Mouse (Mus musculus): ENCODE results near the gene Myh6. TPM values are rescaled to one million over a fixed set of nuclear protein-coding genes. Genes with fewer than 3 reads are reported as not detected.
"Not testable (repeated sequence)": the region's sequence is repeated elsewhere in the genome, so short reads cannot be mapped to it uniquely, and the experiment has no call there.

Gene Myh6
- total RNA-seq, 2 experiments from 2014 or later = 112 to 118 TPM

- DNase-seq (ENCODE audit: low spot score in 2 of 2) = no peak
Measured at GRCm38 (mm10) chr14:54995457-54996138, 28.9 kb upstream of the Myh6 start.

GRCm38 (mm10) chr14:54994869-54995186 is 28.1 kb upstream of the Myh6 start:
- DNase-seq (ENCODE audit: low spot score in 2 of 2) = no peak

- no peak for DNase-seq (ENCODE audit: low spot score in 2 of 2)
Measured at GRCm38 (mm10) chr14:54994136-54994868, 27.6 kb upstream of the Myh6 start, which contains the start of gene Myh7. Gene Myh7, minus strand, starts transcription at chr14:54994626.

GRCm38 (mm10) chr14:54993636-54994035 is 26.9 kb upstream of the Myh6 start:
- no peak for DNase-seq (ENCODE audit: low spot score in 2 of 2)

GRCm38 (mm10) chr14:54992196-54992595 is 25.5 kb upstream of the Myh6 start:
- no peak for DNase-seq (ENCODE audit: low spot score in 2 of 2)

GRCm38 (mm10) chr14:54989886-54990441 is 23.2 kb upstream of the Myh6 start:
- no peak for DNase-seq (ENCODE audit: low spot score in 2 of 2)

GRCm38 (mm10) chr14:54988882-54989281 is 22.2 kb upstream of the Myh6 start:
- no peak for DNase-seq (ENCODE audit: low spot score in 2 of 2)

- DNase-seq (ENCODE audit: low spot score in 2 of 2) = not testable (repeated sequence)
Measured at GRCm38 (mm10) chr14:54988350-54988874, 21.7 kb upstream of the Myh6 start.

- no peak for DNase-seq (ENCODE audit: low spot score in 2 of 2)
Measured at GRCm38 (mm10) chr14:54981934-54982333, 15.2 kb upstream of the Myh6 start.

- no peak for DNase-seq (ENCODE audit: low spot score in 2 of 2)
Measured at GRCm38 (mm10) chr14:54978664-54979063, 11.9 kb upstream of the Myh6 start.

- DNase-seq (ENCODE audit: low spot score in 2 of 2) = no peak
Measured at GRCm38 (mm10) chr14:54976633-54977032, 9.9 kb upstream of the Myh6 start, which contains the start of gene Gm17428. Gene Gm17428, plus strand, starts transcription at chr14:54976933.

- no peak for DNase-seq (ENCODE audit: low spot score in 2 of 2)
Measured at GRCm38 (mm10) chr14:54974068-54974791, 7.5 kb upstream of the Myh6 start.

- not testable (repeated sequence) for DNase-seq (ENCODE audit: low spot score in 2 of 2)
Measured at GRCm38 (mm10) chr14:54972786-54973185, 6.1 kb upstream of the Myh6 start.

- DNase-seq (ENCODE audit: low spot score in 2 of 2) = no peak
Measured at GRCm38 (mm10) chr14:54968344-54968743, 1.6 kb upstream of the Myh6 start.

GRCm38 (mm10) chr14:54967874-54968273 is 1.1 kb upstream of the Myh6 start:
- DNase-seq (ENCODE audit: low spot score in 2 of 2) = no peak

GRCm38 (mm10) chr14:54965631-54966030 is 1.1 kb downstream of the Myh6 start:
- no peak for DNase-seq (ENCODE audit: low spot score in 2 of 2)

- DNase-seq (ENCODE audit: low spot score in 2 of 2) = no peak
Measured at GRCm38 (mm10) chr14:54965044-54965443, 1.7 kb downstream of the Myh6 start.

- no peak for DNase-seq (ENCODE audit: low spot score in 2 of 2)
Measured at GRCm38 (mm10) chr14:54963727-54964126, 3.0 kb downstream of the Myh6 start.

- DNase-seq (ENCODE audit: low spot score in 2 of 2) = no peak
Measured at GRCm38 (mm10) chr14:54962714-54963113, 4.0 kb downstream of the Myh6 start.

- no peak for DNase-seq (ENCODE audit: low spot score in 2 of 2)
Measured at GRCm38 (mm10) chr14:54961487-54961886, 5.2 kb downstream of the Myh6 start.

GRCm38 (mm10) chr14:54960769-54961168 is 6.0 kb downstream of the Myh6 start:
- DNase-seq (ENCODE audit: low spot score in 2 of 2) = no peak
